Mouse (Mus musculus) right cerebral cortex, postnatal 14 days (tissue): ENCODE results near the gene Cep112.

Source experiments
- DNase-seq: peaks from one replicate; pipeline ENCODE4 v3.0.0; 2022

Gene Cep112

GRCm38 (mm10) chr11:108424889-108425591 is at the start of gene Cep112:
TSS of gene Cep112 (plus strand) at chr11:108425192.
- peak; percentile 94 for DNase-seq

GRCm38 (mm10) chr11:108376815-108377214 is 48.2 kb upstream of the Cep112 start:
- DNase-seq, result no peak

GRCm38 (mm10) chr11:108377680-108378362 is 47.2 kb upstream of the Cep112 start:
- peak; percentile 81 for DNase-seq

GRCm38 (mm10) chr11:108378363-108378751 is 46.6 kb upstream of the Cep112 start:
- no peak for DNase-seq

GRCm38 (mm10) chr11:108382664-108383063 is 42.3 kb upstream of the Cep112 start:
- no peak for DNase-seq

- no peak for DNase-seq
Observed at GRCm38 (mm10) chr11:108384920-108385665, 39.9 kb upstream of the Cep112 start.

- DNase-seq, result no peak
Observed at GRCm38 (mm10) chr11:108385666-108386024, 39.3 kb upstream of the Cep112 start.

- no peak for DNase-seq
Observed at GRCm38 (mm10) chr11:108395061-108395460, 29.9 kb upstream of the Cep112 start.

- no peak for DNase-seq
Observed at GRCm38 (mm10) chr11:108396076-108396829, 28.7 kb upstream of the Cep112 start.

GRCm38 (mm10) chr11:108409876-108410644 is 14.9 kb upstream of the Cep112 start:
- no peak for DNase-seq

GRCm38 (mm10) chr11:108416360-108416759 is 8.6 kb upstream of the Cep112 start:
- DNase-seq, result no peak

GRCm38 (mm10) chr11:108418540-108418939 is 6.5 kb upstream of the Cep112 start:
- no peak for DNase-seq

- no peak for DNase-seq
Observed at GRCm38 (mm10) chr11:108419242-108419641, 5.8 kb upstream of the Cep112 start.

- DNase-seq, result no peak
Observed at GRCm38 (mm10) chr11:108420751-108421150, 4.2 kb upstream of the Cep112 start.

GRCm38 (mm10) chr11:108423221-108423620 is 1.8 kb upstream of the Cep112 start:
- DNase-seq, result no peak

GRCm38 (mm10) chr11:108424111-108424510 is 881 bp upstream of the Cep112 start:
- no peak for DNase-seq

GRCm38 (mm10) chr11:108425592-108425921 is 565 bp downstream of the Cep112 start:
- no peak for DNase-seq

- no peak for DNase-seq
Observed at GRCm38 (mm10) chr11:108426086-108426485, 1.1 kb downstream of the Cep112 start.

GRCm38 (mm10) chr11:108427191-108427590 is 2.2 kb downstream of the Cep112 start:
- DNase-seq, result no peak

- DNase-seq, result no peak
Observed at GRCm38 (mm10) chr11:108429076-108429475, 4.1 kb downstream of the Cep112 start.

- no peak for DNase-seq
Observed at GRCm38 (mm10) chr11:108443893-108444563, 19.0 kb downstream of the Cep112 start.

GRCm38 (mm10) chr11:108447148-108447547 is 22.2 kb downstream of the Cep112 start:
- DNase-seq, result peak; percentile 33
